Mouse (Mus musculus) lung, adult 2 months (tissue): ENCODE results near the gene Mthfs.
"Not testable (repeated sequence)": the region's sequence is repeated elsewhere in the genome, so short reads cannot be mapped to it uniquely, and the experiment has no call there.

ENCODE experiments used
- CTCF ChIP-seq: fragments of 200-500 bp; IDR thresholded peaks from 2 replicates; pipeline ENCODE4 v1.5.1; 2011; ENCODE audit warnings: mild to moderate bottlenecking, low read length, control low read depth; ENCODE audit not compliant: insufficient read depth
- POLR2A ChIP-seq: fragments of 200-500 bp; IDR thresholded peaks from 2 replicates; pipeline ENCODE4 v1.6.1; 2011; ENCODE audit warnings: low read depth, mild to moderate bottlenecking, control low read depth, low read length, borderline replicate concordance; ENCODE audit errors: extremely low read depth

DNA sequence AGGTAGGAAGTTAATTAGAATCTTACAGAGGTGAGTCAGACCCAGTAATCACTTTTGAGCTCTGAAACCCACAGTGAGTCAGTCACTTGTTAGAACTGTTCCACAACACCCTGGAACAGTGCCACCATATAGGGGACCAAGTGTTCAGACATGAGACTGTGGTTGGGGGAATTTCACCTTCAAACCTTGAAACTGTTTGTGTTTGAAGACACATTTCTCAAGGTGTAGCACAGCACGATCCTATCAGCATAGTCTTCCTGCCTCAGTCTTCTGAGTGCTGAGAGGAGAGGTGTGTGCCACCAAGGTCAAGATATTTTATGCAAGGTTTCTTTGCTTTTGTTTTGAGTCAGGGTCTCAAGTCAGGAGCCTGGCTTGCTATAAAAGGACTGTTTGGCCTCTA, 1.5 kb upstream of the Mthfs start:
- not testable (repeated sequence) for TF ChIP-seq POLR2A, CTCF
